Mouse (Mus musculus) urinary bladder, adult 18-20 months (tissue): ENCODE results near the gene Rftn1.

Experiments used
- DNase-seq, 2 experiments: peaks; one replicate each; pipeline ENCODE4 v3.0.0; 2022; ENCODE audit warnings: low spot score in 2 of 2, mixed read lengths in 2 of 2

The Rftn1 gene

DNA sequence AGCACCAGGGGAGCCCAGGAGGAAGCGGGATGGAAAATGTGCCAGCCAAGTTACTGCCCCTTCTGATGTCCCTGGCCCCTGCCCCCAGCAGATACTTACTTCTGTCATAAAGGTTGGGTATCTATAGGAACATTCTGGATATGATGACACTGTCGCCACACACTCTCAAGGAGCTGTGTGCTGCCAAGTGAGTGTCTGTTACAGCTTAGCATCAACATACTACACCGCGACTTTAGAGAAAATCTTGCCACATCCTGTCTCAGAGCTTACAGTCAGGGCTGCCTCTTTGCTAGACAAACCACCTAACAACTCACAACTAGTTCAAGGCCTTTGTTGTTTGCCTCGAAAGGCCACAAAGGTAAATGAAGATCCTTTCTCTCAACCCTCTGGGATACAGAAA, 96.4 kb downstream of the Rftn1 start:
- DNase-seq = no peak

- DNase-seq = no peak
Observed at GRCm38 (mm10) chr17:50093356-50093755, 97.1 kb downstream of the Rftn1 start.

- DNase-seq = no peak
Observed at GRCm38 (mm10) chr17:50092848-50093247, 97.6 kb downstream of the Rftn1 start.

GRCm38 (mm10) chr17:50091829-50092228, 98.6 kb downstream of the Rftn1 start:
- no peak for DNase-seq

DNA sequence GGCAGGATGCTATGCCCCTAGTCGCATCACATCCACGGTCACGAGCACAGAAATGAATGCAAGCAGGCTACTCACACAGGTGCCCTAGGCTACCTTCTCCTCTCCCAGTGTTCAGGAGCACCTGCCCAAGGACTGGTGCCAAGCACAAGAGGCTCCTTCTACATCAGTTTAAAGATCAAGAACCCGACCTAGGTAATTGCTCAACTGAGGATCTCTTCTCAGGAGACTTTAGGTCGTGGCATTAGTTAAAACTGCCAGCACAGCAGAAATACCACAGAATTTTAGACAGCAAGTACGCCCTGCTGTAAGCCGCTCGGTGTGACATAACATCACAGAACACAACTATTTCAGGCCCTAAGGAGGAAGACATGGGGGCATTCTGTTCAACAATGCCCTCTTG, 100.7 kb downstream of the Rftn1 start:
- no peak for DNase-seq

DNA sequence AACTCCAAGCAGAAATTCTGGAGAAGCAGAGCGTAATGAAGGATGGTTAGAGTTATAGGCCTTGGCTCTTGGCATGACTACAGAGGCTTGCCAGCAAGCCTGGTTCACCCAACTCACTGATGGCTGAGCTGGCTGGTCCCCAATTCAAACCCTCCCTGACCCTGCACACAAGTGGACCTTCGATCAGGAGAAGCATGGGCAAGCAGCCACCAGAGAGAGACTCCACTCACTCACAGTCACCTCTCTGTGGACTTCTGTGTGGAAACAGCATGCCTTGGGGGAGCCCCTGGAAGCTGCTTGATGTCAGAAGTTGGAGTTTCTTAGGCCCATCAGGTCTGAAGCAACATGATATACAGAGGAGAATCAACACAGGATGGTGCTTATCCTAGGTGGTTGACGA, 102.4 kb downstream of the Rftn1 start:
- DNase-seq = no peak

- DNase-seq = no peak
Observed at GRCm38 (mm10) chr17:50086887-50087286, 103.6 kb downstream of the Rftn1 start.

GRCm38 (mm10) chr17:50084721-50085120, 105.8 kb downstream of the Rftn1 start:
- no peak for DNase-seq

DNA sequence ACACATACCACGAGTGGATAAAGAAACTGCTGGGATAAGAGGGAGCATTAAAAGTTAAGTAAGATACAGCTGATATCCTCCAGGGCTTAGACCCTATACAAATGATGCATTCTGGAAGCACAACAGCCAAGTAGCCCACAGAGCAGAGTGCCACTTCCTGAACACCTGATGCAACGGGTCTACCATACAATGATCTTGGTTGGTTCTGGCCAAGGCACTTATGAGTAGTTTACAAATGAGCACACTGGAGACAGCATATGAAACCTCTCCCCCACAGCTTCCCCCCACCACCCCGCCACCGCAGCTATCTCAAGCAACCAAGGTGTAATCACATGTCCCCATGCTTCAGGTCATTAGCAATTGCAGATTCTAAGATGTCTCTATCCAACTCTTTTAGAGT, 106.5 kb downstream of the Rftn1 start:
- DNase-seq = no peak

- DNase-seq = no peak
Observed at GRCm38 (mm10) chr17:50082947-50083346, 107.5 kb downstream of the Rftn1 start.

GRCm38 (mm10) chr17:50081647-50082046, 108.8 kb downstream of the Rftn1 start:
- DNase-seq = no peak

DNA sequence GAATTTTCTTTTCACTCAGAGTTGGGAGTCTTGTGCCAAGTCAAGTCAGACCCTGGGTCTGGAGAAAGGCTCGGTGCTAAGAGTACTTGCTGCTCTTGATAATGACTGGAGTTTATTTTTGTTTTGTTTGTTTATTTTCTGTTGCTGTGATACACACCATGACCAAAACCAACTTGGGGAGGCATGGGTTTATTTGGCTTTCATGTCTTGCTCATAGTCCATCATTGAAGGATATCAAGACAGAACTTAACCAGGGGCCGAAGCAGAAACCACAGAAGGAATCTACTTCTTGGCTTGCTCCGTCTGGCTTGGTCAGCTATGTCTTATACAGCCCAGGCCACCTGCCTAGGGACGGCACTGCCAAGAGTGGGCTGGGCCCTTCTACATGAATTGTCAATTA, 109.5 kb downstream of the Rftn1 start:
- DNase-seq = no peak

GRCm38 (mm10) chr17:50078749-50079148, 111.7 kb downstream of the Rftn1 start:
- no peak for DNase-seq

DNA sequence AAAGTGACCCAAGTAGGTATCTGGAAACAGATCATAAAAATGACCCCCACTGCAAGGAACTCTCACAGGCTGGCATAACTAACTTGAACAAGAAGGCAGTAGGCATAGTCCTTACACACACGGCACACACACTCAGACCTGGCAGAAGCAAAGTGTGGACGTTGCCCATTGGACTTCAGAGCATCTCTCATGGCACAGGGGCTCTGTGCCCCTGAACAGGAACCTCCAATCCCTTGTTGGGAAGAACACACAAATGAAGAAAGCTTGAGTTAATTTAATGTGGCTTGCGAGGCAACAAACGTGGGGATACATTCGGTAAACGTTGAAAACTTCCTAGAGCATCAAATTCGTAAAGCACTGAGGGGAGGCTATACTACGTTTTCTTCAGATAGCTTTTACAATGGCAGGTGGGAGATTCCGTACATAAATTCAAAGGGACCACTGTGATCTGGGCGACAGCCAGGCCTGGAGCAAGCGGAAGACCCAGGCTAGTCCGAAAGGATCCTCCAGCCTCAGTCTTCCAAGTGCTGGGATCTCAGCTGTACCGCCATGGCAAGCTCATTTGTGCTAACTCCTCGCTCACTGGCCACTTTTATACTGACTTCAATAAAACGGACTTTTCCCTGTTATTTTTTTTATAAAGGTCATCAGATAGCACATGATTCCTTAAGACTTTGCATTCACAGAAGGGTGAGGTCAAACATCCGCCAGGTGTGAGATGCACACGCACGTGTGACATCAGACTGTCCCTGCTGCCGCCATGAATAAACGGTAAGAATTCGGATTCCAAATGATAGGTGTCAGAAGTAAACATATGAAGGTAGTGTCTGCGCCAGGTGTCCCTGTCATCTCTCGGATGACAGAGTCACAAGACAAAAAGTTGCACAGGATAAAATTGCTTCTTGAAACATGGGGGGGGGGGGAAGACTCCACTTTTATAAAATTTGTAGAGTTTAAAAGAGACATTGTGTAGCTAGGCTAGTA, 117.2 kb downstream of the Rftn1 start:
- DNase-seq = no peak

GRCm38 (mm10) chr17:50071602-50071988, 118.9 kb downstream of the Rftn1 start:
- DNase-seq = no peak

DNA sequence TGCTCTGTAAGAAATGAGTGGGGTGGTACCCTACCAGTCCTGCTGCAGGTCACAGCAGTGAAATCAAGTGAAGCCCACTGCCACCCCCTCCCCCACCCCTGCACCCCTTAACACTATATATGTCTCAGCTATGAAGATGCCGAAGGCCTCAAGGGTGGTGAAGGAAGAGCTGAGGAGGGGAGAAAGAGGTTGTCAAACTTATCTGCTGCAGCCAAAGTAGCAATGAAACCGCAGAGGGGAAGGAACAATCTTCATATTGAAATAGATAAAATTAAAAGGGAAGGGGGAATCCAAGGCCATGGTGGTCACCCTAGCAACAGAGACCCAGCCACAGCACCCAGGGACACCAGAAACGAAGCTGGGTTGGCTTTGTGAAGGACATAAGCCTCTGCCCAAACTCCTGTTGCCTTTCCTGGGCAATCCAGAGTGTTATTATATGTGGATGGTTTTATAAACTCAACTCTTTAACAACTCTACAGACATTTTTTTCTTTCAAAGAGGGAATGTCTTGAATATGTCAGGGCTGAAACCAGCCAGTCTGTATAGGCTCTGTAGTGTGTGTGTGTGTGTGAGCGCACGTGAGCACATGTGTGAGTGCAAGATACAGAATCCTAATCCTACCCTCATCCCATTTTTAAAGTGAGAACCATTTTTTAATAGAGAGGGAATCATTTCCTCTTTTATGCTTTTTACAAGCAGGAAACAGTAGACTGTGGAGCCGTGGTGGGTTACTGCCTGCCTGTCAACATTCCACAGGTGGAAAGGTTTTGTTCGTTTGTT, 119.5 kb downstream of the Rftn1 start:
- DNase-seq = no peak

GRCm38 (mm10) chr17:50069897-50070636, 120.4 kb downstream of the Rftn1 start:
- no peak for DNase-seq

GRCm38 (mm10) chr17:50069205-50069604, 121.3 kb downstream of the Rftn1 start:
- DNase-seq = no peak

GRCm38 (mm10) chr17:50068681-50069138, 121.8 kb downstream of the Rftn1 start:
- DNase-seq = no peak

DNA sequence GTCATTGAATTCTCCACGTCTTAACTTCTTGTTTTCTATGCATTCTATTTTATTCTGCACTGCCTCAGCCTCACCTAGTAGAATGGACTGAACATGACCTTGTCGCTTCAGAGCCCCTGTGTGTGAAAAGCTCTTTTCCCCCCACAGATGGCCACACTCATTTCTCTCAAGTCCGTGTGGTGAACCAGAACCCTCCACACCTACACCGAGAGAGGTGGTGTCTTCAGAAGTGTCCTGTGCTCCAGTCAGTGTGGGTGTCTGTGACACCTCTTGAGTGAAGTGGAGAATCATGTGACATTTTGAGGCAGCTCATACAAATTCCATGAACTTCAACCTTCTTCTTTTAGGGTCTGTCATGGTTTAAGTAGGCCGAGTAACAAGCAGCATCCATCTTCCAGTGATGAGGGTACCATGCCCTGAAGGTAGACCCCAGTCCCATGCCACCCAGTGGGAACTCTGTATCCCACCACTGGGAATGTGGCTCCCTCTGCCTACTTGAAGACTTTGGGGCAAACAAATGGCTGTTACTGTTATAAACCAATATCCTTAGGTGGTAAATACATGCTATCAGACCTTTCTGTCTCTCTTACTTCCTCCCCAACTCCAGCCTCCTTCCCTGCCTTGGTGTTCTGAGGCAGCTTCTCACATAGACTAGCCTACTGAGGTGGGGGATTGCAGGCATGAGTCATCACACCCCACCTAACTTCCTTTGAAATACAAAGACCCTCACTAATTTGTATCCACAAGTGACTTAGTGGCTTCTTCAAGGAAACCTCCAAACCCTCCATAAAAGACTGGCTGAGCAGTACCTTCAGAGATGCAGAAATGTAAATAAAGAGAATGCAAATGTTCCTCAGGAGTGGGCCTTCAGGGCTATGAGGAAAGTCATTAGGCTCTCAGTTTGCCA, 122.4 kb downstream of the Rftn1 start:
- no peak for DNase-seq
